Mouse (Mus musculus): ENCODE measurements at regions not wholly inside any gene's neighbourhood (a gene's known extent, or its start where the extent isn't known, plus 50 kb on each side); places are given as distances from the start of the nearest gene placed in this dataset.

DNA sequence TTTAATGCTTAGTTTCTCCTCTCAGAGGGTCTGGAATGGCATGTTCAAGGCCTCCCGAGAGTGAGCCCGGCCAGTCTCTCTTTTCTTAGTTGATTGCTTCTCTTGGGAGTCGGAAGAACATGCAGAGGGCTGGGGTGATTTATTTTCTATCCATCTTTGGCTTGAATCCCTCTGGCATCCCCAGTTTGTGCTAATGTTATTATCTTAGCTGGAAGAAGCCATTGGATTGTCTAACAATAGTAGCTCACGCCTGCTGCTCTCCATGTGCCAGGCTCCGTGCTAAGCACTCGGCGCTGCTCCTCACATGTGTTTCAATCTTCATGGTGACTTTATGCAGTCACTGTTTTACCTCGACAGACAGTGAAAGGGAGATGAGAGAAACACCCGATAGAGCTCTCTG lies 160.8 kb downstream of the Zfp706 start:
- Histone ChIP-seq H3K4me2 (ENCODE audit: low read length) (no peak overlapping the region), H3K4me3 (ENCODE audit: low read depth, low read length) (no peak overlapping the region), H3K27ac (ENCODE audit: low read depth, low read length) (no peak overlapping the region), H3K36me3 (ENCODE audit: control insufficient read depth, insufficient read depth, low read length) (no peaks in the 10 kb centered on the region), H3K9ac (ENCODE audit: low read length) (no peak overlapping the region), H3K27me3 (replicated peaks; ENCODE audit: control insufficient read depth, insufficient read depth, low read length) (no peaks in the 10 kb centered on the region), H3K9me3 (replicated peaks; ENCODE audit: control insufficient read depth, low read length) (no peaks in the 10 kb centered on the region), H3K4me1 (ENCODE audit: control insufficient read depth, insufficient read depth, low read length) (no peaks in the 10 kb centered on the region)
- ATAC-seq (no peak), DNase-seq (ENCODE audit: low spot score) (no peak)
- 80% methylated on average over 9 of the region's 9 CpGs for WGBS
